Mouse (Mus musculus) cortical plate, adult 2 months (tissue): ENCODE measurements around the gene Kif4. TPM values are rescaled to one million over a fixed set of nuclear protein-coding genes. Genes with fewer than 3 reads are reported as not detected.

Experiments used
- H3K27ac ChIP-seq: fragments of 200-500 bp; 2 replicates; pipeline ENCODE4 v1.5.1; 2012; ENCODE audit warnings: low read length, control low read depth, inconsistent platforms; ENCODE audit not compliant: insufficient read depth
- H3K4me1 ChIP-seq: fragments of 200-500 bp; 2 replicates; pipeline ENCODE4 v1.6.1; 2011; ENCODE audit warnings: low read length; ENCODE audit not compliant: control insufficient read depth, insufficient read depth
- H3K4me3 ChIP-seq: fragments of 200-500 bp; 2 replicates; pipeline ENCODE4 v1.5.1; 2011; ENCODE audit warnings: mild to moderate bottlenecking, low read length, control low read depth; ENCODE audit not compliant: insufficient read depth
- CTCF ChIP-seq: fragments of 200-500 bp; IDR thresholded peaks from 2 replicates; pipeline ENCODE4 v1.5.1; 2011; ENCODE audit warnings: mild to moderate bottlenecking, control low read depth, low read length; ENCODE audit not compliant: insufficient read depth; ENCODE audit errors: extremely low read depth
- POLR2A ChIP-seq: fragments of 200-500 bp; IDR thresholded peaks from 2 replicates; pipeline ENCODE4 v1.6.1; 2011; ENCODE audit warnings: mild to moderate bottlenecking, low read length, control low read depth; ENCODE audit not compliant: insufficient read depth; ENCODE audit errors: extremely low read depth
- polyA plus RNA-seq: library from polyadenylated mRNA; depleted of rRNA; stranded (reverse); fragments of >200 nt; gene quantifications from 2 replicates; pipeline ENCODE4 v1.2.3, GENCODE M21; 2012

Kif4 gene
- polyA plus RNA-seq, 1 experiment, result 1.3 TPM

DNA sequence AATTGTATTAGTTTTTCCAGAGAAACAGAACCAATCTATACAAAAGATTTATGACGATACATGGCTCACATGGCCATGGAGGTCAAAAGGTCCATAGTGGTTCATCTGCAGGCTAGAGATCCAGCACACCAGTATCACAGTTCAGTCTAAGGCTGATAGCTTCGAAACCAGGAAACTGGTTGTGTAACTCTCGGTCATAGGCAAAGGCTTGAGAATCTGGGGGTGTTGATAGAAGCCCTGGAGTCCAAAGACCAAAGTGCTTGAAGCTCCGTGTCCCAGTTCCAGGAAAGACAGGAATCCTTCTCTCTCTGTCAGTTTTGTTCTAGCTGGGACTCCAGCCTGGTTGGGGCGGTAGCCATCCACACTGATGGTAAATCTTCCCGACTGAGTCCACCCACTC, 82.5 kb downstream of the Kif4 start:
- TF ChIP-seq POLR2A, result no peak
- no peak for TF ChIP-seq CTCF
- H3K4me3 ChIP-seq, result no peak overlapping the region
- no peaks in the 10 kb centered on the region for H3K4me1 ChIP-seq
- no peak overlapping the region for H3K27ac ChIP-seq

DNA sequence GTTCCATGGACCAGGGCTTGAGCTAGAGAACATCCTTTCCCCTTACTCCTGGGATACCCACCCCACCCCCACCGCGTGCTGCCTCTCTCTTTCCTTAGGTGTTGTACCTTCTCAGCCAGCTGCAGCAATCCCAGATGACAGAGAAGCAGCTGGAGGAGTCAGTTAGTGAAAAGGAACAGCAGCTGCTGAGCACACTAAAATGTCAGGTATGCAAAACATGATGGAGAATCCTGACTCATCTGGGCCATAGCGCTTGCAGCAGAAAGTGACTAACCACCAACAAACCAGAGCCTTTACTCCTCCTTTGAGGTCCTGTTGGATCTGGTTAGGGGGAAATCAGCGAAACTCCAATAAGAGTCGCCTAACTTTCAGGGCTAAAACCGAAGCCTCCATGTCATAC, 90.6 kb downstream of the Kif4 start:
- H3K4me3 ChIP-seq, result no peak overlapping the region
- TF ChIP-seq CTCF (no peak), POLR2A (no peak)
- H3K27ac ChIP-seq, result no peak overlapping the region
- H3K4me1 ChIP-seq, result no peaks in the 10 kb centered on the region

DNA sequence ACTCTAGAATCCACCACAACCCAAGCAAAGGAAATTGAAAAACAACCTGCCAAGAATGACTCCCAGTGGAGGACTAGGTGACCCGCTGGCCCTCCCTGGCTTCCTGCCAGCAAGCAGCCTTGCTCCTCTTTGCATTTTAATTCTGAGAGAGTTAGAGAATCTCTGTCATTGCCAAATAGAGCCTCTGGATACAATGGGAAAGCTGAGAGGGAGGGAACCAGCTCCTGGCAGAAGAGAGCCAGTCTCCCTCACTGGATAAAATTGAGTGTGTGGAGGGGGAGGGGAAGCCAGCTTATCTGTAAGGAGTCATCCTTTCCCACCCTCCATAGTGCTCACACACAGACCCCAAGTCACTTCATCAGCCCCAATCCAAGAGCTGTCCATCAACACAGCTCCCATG, 103.4 kb downstream of the Kif4 start:
- Histone ChIP-seq H3K4me3 (no peak overlapping the region), H3K4me1 (no peaks in the 10 kb centered on the region), H3K27ac (no peak overlapping the region)
- TF ChIP-seq CTCF (no peak), POLR2A (no peak)

DNA sequence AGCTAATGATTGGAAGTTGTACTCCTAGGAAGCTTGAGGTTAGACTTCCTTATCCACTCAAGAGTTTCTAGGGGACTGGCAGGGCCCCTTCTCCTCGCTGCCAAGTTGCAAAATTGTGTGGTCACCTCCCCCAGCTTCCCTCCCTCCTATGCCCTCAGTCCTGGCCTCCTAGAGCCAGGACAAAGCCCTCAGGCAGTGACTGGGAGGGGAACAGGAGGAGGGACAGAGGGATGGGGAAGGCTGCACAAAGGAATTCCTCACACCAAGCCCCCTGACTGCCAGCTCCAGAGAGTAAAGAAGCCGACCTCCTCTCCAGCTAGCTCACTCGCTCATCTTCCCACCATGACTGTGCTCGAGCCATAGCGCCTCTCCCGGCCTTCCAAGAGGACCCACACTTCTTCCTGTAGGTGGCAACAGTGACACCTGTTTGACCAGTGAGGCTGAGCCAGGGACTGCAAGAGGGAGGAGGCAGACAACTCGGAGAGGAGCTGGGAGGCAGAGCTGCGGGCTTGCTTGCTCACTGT, 104.2 kb downstream of the Kif4 start, which contains the start of gene Gdpd2:
Gene Gdpd2, plus strand, starts transcription at position 209 of the 524 bp plus-strand sequence.
- Histone ChIP-seq H3K4me1 (no peaks in the 10 kb centered on the region), H3K27ac (no peak within 1 kb of the TSS), H3K4me3 (no peak within 1 kb of the TSS)
- 0 out of 2 replicates have a peak, but pooled peaks have one; percentile 14 for TF ChIP-seq CTCF
- TF ChIP-seq POLR2A, result no peak

DNA sequence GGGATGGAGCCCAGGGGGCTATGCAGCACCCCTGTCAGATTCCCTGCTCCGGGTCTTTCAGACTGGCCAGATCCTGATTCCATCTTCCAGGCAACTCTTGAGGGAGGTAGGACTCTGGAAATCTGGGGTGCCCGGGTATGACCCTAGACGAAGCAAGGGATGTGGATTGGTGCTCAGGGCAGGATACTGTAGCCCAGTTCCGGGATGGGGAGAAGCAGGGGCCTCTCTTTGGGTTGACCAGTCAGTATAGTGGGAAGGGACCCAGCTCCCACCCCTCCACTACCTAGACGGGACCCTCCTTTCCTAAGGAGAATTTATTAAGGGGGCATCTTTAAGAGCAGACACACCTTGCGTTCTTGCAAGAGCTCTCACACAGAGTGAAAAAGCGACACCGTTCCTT, 104.7 kb downstream of the Kif4 start:
- no peak overlapping the region for H3K27ac ChIP-seq
- no peak overlapping the region for H3K4me3 ChIP-seq
- no peaks in the 10 kb centered on the region for H3K4me1 ChIP-seq
- no peak for TF ChIP-seq CTCF

DNA sequence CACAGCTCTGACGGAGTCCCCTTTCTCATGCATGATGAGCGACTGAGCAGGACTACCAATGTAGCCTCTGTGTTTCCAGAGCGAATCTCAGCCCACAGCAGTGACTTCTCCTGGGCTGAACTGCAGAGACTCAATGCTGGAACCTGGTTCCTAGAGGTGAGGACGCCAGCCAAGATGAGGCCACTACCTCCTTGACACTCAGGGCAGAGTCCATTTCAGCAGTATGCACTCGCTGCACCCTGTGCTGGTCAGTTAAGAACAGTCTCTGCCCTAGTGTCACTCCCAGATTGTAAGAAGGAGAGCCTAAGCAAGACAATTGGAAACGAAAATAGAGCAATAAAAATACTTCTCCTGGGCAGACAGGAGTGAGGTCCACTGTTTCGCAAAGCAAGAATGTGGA, 108.8 kb downstream of the Kif4 start:
- TF ChIP-seq CTCF, result no peak
- no peak for TF ChIP-seq POLR2A
- H3K4me1 ChIP-seq, result no peaks in the 10 kb centered on the region; the same call in 1 of the 2 replicates
- H3K4me3 ChIP-seq, result no peak overlapping the region
- H3K27ac ChIP-seq, result no peak overlapping the region

DNA sequence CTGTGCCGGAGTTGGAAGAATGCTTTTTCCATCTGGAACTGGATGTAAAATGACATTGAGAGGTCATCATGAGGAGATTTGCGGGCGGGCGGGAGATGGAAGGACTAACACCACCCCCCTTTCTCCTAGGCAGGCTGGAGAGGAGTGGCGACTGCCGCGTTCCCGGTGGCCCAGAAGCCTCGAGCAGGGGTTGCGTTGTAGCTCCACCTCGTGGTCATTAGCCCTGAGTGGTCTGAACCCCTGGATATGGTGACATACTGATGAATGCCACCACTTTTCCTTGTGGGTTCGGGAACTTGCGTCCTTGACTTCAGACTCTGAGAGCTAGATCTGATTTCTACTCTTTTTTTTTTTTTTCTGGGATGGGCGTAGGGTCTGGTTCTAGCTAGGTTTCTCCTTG, 113.4 kb downstream of the Kif4 start:
- H3K4me1 ChIP-seq, result no peaks in the 10 kb centered on the region; the same call in 1 of the 2 replicates

DNA sequence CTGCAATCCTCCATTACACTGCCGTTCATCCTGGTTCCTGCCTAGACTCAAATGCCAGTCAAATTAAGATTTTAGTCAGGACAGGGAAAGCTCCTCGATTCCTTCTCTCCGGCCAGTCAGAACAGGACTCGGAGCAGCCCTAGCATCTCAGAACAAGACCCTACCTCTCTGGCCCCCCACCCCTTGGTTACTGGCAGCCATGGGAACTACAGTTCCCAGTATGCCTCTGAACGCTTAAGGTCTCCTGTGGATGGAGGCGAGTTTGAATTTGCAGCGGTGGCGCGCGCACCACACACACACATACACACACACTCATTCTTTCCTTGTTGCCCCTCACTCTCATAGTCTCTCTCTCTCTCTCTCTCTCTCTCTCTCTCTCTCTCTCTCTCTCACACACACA, 113.9 kb downstream of the Kif4 start:
- peak overlapping the region; percentile 54 for H3K4me3 ChIP-seq
- H3K27ac ChIP-seq, result no peak overlapping the region; the same call in 1 of the 2 replicates
- TF ChIP-seq CTCF (no peak), POLR2A (peak; percentile 34; the same call in 1 of the 2 replicates)
- H3K4me1 ChIP-seq, result no peaks in the 10 kb centered on the region; the same call in 1 of the 2 replicates

More for the DNA sequence above, 113.4 kb downstream of the Kif4 start:
- TF ChIP-seq CTCF (peak; percentile 56), POLR2A (no peak)
- H3K27ac ChIP-seq, result no peak overlapping the region; the same call in 1 of the 2 replicates
- H3K4me3 ChIP-seq, result peak overlapping the region; percentile 54

DNA sequence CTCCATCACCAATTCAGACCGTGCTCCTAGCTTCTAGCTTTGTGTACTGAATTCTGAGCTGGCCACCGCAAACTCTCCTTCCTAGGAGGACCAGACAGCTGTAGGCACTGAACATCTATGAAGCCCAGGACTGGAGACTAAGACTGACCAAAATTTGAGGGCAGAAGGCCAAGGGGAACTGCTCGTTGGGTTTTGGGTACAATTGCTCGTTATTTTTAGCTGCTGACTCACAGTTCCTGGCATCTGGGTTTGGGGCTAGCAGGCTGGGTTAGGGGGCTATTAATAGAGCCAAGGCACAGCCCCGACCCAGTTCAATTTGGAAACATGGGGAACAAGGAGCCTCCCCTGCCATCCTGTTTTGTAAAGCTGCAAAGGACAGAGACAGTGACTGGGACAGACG, 115.2 kb downstream of the Kif4 start:
- TF ChIP-seq CTCF, result no peak
- no peak for TF ChIP-seq POLR2A
- Histone ChIP-seq H3K4me1 (no peaks in the 10 kb centered on the region; the same call in 1 of the 2 replicates), H3K27ac (no peak overlapping the region), H3K4me3 (no peak overlapping the region)

DNA sequence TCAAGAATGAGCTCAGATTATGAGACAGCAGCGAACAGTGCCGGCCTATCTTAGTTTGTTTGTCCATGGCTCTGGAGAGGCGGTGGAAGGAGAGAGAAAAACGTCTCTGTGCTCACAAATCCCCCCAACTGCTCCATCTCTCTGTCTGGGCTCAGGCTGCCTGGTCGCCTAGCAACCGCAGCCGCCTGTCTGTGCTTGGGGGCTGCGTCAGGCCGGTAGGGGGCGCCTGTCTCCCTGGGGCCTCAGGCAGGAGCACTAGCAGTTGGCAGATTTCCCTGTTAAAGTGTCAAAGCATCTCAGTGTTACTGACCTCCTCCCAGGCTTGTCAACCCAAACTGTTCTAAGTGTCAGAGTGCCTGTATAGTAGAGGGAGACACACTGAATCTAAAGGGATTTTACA, 116.4 kb downstream of the Kif4 start:
- TF ChIP-seq POLR2A (no peak), CTCF (peak; percentile 37; the same call in 1 of the 2 replicates)
- Histone ChIP-seq H3K27ac (no peak overlapping the region), H3K4me3 (no peak overlapping the region), H3K4me1 (no peaks in the 10 kb centered on the region; the same call in 1 of the 2 replicates)

DNA sequence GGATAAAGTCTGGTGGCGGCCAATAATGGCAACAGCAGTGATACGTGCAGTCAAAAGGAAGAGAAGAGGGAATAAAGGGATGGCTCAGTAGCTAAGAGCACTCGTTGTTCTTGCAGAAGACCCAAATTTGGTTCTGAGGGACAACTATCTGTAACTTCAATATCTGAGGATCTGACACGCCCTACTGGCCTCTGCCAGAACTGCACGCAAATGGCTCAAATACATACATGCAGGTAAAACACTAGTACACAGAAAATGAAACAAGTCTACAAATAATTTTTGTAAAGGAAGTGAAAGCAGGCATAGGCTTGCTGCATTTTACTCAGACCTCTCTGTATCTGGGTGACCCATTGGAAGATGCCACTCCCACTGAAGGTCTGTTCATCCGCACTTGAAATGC, 140.3 kb downstream of the Kif4 start:
- TF ChIP-seq POLR2A (no peak), CTCF (0 out of 2 replicates have a peak, but pooled peaks have one; percentile 10)
- H3K27ac ChIP-seq, result no peak overlapping the region

More for the DNA sequence above, 140.3 kb downstream of the Kif4 start:
- H3K4me3 ChIP-seq, result no peak overlapping the region
- no peaks in the 10 kb centered on the region for H3K4me1 ChIP-seq
